ENCODE assay signal across 9 mouse cellular contexts in genomic region chr11:31368252-31368964, GRCm38 (mm10). TPM values are rescaled to one million over a fixed set of nuclear protein-coding genes. Genes with fewer than 3 reads are reported as not detected.
DNase-seq lines count a peak whose midpoint lies in the region; ATAC-seq lines count a peak whose summit lies in the region.
"Had no signal": no experiment of that assay in that cellular context is flagged by ENCODE, and none has a peak within 500 bp of the region (broad histone marks: within the 10 kb centered on the region; RNA-seq: fewer than 3 reads in every experiment).

No protein-coding gene starts in this region.

- peak; percentile 29; the same call in 1 of the 2 replicates for ATAC-seq in hindbrain, embryonic 15.5 days (ENCODE audit: low FRiP score, low read depth)
- ATAC-seq in midbrain, embryonic 16.5 days = peak; percentile 36
- no peak for ATAC-seq in inflammation-experienced regulatory T-cells, adult 6 months

- WGBS in hindbrain, embryonic 15.5 days = 2% methylated on average over 36 of the region's 36 CpGs
- WGBS in midbrain, embryonic 16.5 days = 1% methylated on average over 36 of the region's 36 CpGs

- H3K4me3 ChIP-seq in hindbrain, embryonic 15.5 days = peak overlapping the region; percentile 77
- H3K4me3 ChIP-seq in midbrain, embryonic 16.5 days (ENCODE audit: low read depth, low read length) = peak overlapping the region; percentile 73

- peaks cover 29% of the 10 kb centered on the region for H3K4me1 ChIP-seq in hindbrain, embryonic 15.5 days (replicated peaks)
- H3K4me1 ChIP-seq in midbrain, embryonic 16.5 days (ENCODE audit: control insufficient read depth, insufficient read depth, low read length) = peaks cover 16% of the 10 kb centered on the region

- H3K27ac ChIP-seq in hindbrain, embryonic 15.5 days (replicated peaks) = no peak overlapping the region
- no peak overlapping the region for H3K27ac ChIP-seq in midbrain, embryonic 16.5 days (ENCODE audit: low read length)

- H3K4me2 ChIP-seq in hindbrain, embryonic 15.5 days = peak overlapping the region; percentile 92
- H3K4me2 ChIP-seq in midbrain, embryonic 16.5 days (ENCODE audit: low read length) = peak overlapping the region; percentile 100

- H3K27me3 ChIP-seq in hindbrain, embryonic 15.5 days = peaks cover 35% of the 10 kb centered on the region
- peaks cover 20% of the 10 kb centered on the region for H3K27me3 ChIP-seq in midbrain, embryonic 16.5 days (ENCODE audit: control insufficient read depth, insufficient read depth, low read depth, low read length)

- peak; percentile 15 to 39 for DNase-seq in frontal cortex, postnatal 25 days (ENCODE audit: low spot score in 2 of 2)
- no peak for DNase-seq in frontal cortex, postnatal 10 days (ENCODE audit: low spot score in 2 of 2)
- DNase-seq in right cerebral cortex, adult 18-20 months = peak; percentile 59
- DNase-seq in right cerebral cortex, adult 2 months (ENCODE audit: low spot score in 2 of 2) = no peak
- no peak for DNase-seq in gastrocnemius, adult 18-20 months (ENCODE audit: low spot score)

- no peaks in the 10 kb centered on the region for H3K9me3 ChIP-seq in hindbrain, embryonic 15.5 days
- H3K9me3 ChIP-seq in midbrain, embryonic 16.5 days (replicated peaks; ENCODE audit: control insufficient read depth, low read length, poor library complexity, severe bottlenecking) = no peaks in the 10 kb centered on the region
- H3K9me3 ChIP-seq: G1E had no signal

- H3K36me3 ChIP-seq in hindbrain, embryonic 15.5 days = no peaks in the 10 kb centered on the region
- no peaks in the 10 kb centered on the region for H3K36me3 ChIP-seq in midbrain, embryonic 16.5 days (ENCODE audit: control insufficient read depth, insufficient read depth, low read length)
- H3K36me3 ChIP-seq: G1E had no signal

- peak overlapping the region; percentile 49 for H3K9ac ChIP-seq in hindbrain, embryonic 15.5 days
- H3K9ac ChIP-seq in midbrain, embryonic 16.5 days (ENCODE audit: low read depth, low read length) = peak overlapping the region; percentile 73

RNA-seq across cellular contexts. Expression of gene Stc2, which starts 1.5 kb away (rescaled TPM):
- polyA plus RNA-seq in hindbrain, embryonic 15.5 days (2015; fragmentation: Nextera tagmentation; extraction: Ambion mirVana) = 1.2 and 1.3 TPM in 2 replicates
- polyA plus RNA-seq in midbrain, embryonic 16.5 days (2015; fragmentation: Nextera tagmentation; extraction: Ambion mirVana) = 1.1 and 1.4 TPM in 2 replicates
- 10 to 100 TPM in 1 of 2 experiments, 1 to 10 TPM in 1; 1.2 to 14.1 TPM for total RNA-seq in gastrocnemius, adult 18-20 months (2021)
- polyA plus RNA-seq in inflammation-experienced regulatory T-cells, adult 6 months (2017; shearing (Covaris generic)) = 1 to 10 TPM in 1 of 3 experiments, under 1 TPM in 2; 0.41 to 1.1 (median 0.44) TPM
- polyA plus RNA-seq: G1E had no signal

Comparison
In these comparisons a context has a peak if more than half of its experiments do, and no peak if none do; other contexts are left out.
1. DNase-seq: peak in frontal cortex, postnatal 25 days (2 of 2) and right cerebral cortex, adult 18-20 months (single experiment); none in frontal cortex, postnatal 10 days (0 of 2), right cerebral cortex, adult 2 months (0 of 2) and gastrocnemius, adult 18-20 months (single experiment).